Mouse (Mus musculus) forebrain, embryonic 11.5 days (tissue): ENCODE results near the gene 2010003K11Rik. TPM values are rescaled to one million over a fixed set of nuclear protein-coding genes. Genes with fewer than 3 reads are reported as not detected.
A peak's percentile ranks its signal among the peaks of the same experiment; 100 is the strongest.

Experiments used
- ATAC-seq: fragments of 200-750 bp; cut with Nextera tagmentation; replicated peaks from 2 replicates; pipeline ENCODE4 v1.8.0; 2017; ENCODE audit warnings: moderate TSS enrichment; ENCODE audit not compliant: low FRiP score
- DNase-seq: peaks from one replicate; pipeline ENCODE4 v3.0.0-alpha.2; 2017; ENCODE audit warnings: low spot score
- H3K27ac ChIP-seq: fragments of 300-500 bp; sonication (generic); 2 replicates; pipeline ENCODE4 v1.5.1; 2014; ENCODE audit warnings: low read depth, low read length
- H3K27me3 ChIP-seq: fragments of 300-500 bp; sonication (generic); 2 replicates; pipeline ENCODE4 v1.6.1; 2014; ENCODE audit warnings: mild to moderate bottlenecking, low read length, mixed read lengths; ENCODE audit not compliant: control insufficient read depth, insufficient read depth
- H3K36me3 ChIP-seq: fragments of 300-500 bp; sonication (generic); 2 replicates; pipeline ENCODE4 v1.6.1; 2014; ENCODE audit warnings: mild to moderate bottlenecking, low read length, moderate library complexity, mixed read lengths; ENCODE audit not compliant: control insufficient read depth, insufficient read depth
- H3K4me1 ChIP-seq: fragments of 300-500 bp; sonication (generic); replicated peaks from 2 replicates; pipeline ENCODE4 v1.6.1; 2014; ENCODE audit warnings: low read length, mixed read lengths; ENCODE audit not compliant: control insufficient read depth, insufficient read depth
- H3K4me2 ChIP-seq: fragments of 300-500 bp; sonication (generic); 2 replicates; pipeline ENCODE4 v1.6.1; 2014; ENCODE audit warnings: low read depth, mild to moderate bottlenecking, low read length, moderate library complexity, mixed read lengths; ENCODE audit not compliant: severe bottlenecking
- H3K4me3 ChIP-seq: fragments of 300-500 bp; sonication (generic); 2 replicates; pipeline ENCODE4 v1.5.1; 2014; ENCODE audit warnings: low read depth, low read length
- H3K9ac ChIP-seq: fragments of 300-500 bp; sonication (generic); 2 replicates; pipeline ENCODE4 v1.6.1; 2014; ENCODE audit warnings: low read length
- H3K9me3 ChIP-seq: fragments of 300-500 bp; sonication (generic); 2 replicates; pipeline ENCODE4 v1.6.1; 2016; ENCODE audit warnings: low read length, mixed read lengths; ENCODE audit not compliant: control insufficient read depth
- WGBS: fragments of 180-500 bp; shearing (Covaris S2); extraction: QIAGEN DNeasy Blood & Tissue Kit; methylation state at CpG from one replicate; pipeline ENCODE4 v1.1.7; 2014; 5-methylcytosine and 5-hydroxymethylcytosine counted together
- polyA plus RNA-seq: library from polyadenylated mRNA; unstranded; fragments of >200 nt; fragmentation: Nextera tagmentation; extraction: Ambion mirVana; gene quantifications from 2 replicates; pipeline ENCODE4 v1.2.1, GENCODE M21; 2014

2010003K11Rik gene
- polyA plus RNA-seq, 1 experiment from 2014 or later: not detected

GRCm38 (mm10) chr19:4507746-4508145, 9.4 kb upstream of the 2010003K11Rik start:
- WGBS: 67% methylated on average over 3 of the region's 3 CpGs
- no peak overlapping the region for H3K27ac ChIP-seq
- DNase-seq: no peak

GRCm38 (mm10) chr19:4504830-4505229, 6.4 kb upstream of the 2010003K11Rik start:
- Histone ChIP-seq H3K27me3 (no peaks in the 10 kb centered on the region), H3K4me1 (no peaks in the 10 kb centered on the region), H3K4me3 (no peak overlapping the region), H3K4me2 (no peak overlapping the region), H3K9ac (no peak overlapping the region), H3K27ac (no peak overlapping the region), H3K9me3 (no peaks in the 10 kb centered on the region), H3K36me3 (no peaks in the 10 kb centered on the region)
- no peak for ATAC-seq
- WGBS: 92% methylated on average over 1 of the region's 1 CpGs
- DNase-seq: peak; percentile 23

More at GRCm38 (mm10) chr19:4507746-4508145, 9.4 kb upstream of the 2010003K11Rik start:
- Histone ChIP-seq H3K4me2 (no peak overlapping the region), H3K27me3 (no peaks in the 10 kb centered on the region), H3K9me3 (no peaks in the 10 kb centered on the region), H3K9ac (no peak overlapping the region), H3K36me3 (no peaks in the 10 kb centered on the region), H3K4me3 (no peak overlapping the region), H3K4me1 (0 out of 2 replicates have a peak, but pooled peaks cover 4% of the 10 kb centered on the region)
- ATAC-seq: no peak

GRCm38 (mm10) chr19:4502701-4503100, 4.3 kb upstream of the 2010003K11Rik start:
- ATAC-seq (no peak), DNase-seq (peak; percentile 14)
- no peak overlapping the region for H3K4me3 ChIP-seq
- no peak overlapping the region for H3K4me2 ChIP-seq
- H3K27me3 ChIP-seq: no peaks in the 10 kb centered on the region
- H3K27ac ChIP-seq: no peak overlapping the region
- H3K4me1 ChIP-seq: 0 out of 2 replicates have a peak, but pooled peaks cover under 1% of the 10 kb centered on the region
- H3K9me3 ChIP-seq: no peaks in the 10 kb centered on the region
- H3K9ac ChIP-seq: no peak overlapping the region
- H3K36me3 ChIP-seq: no peaks in the 10 kb centered on the region
- 82% methylated on average over 2 of the region's 2 CpGs for WGBS

GRCm38 (mm10) chr19:4497263-4497973, 965 bp downstream of the 2010003K11Rik start:
- H3K27me3 ChIP-seq: no peaks in the 10 kb centered on the region
- H3K36me3 ChIP-seq: no peaks in the 10 kb centered on the region
- no peak overlapping the region for H3K4me3 ChIP-seq
- H3K4me2 ChIP-seq: no peak overlapping the region
- H3K9ac ChIP-seq: no peak overlapping the region
- DNase-seq: peak; percentile 88
- no peak overlapping the region for H3K27ac ChIP-seq
- ATAC-seq: no peak; the same call in 1 of the 2 replicates
- WGBS: 3% methylated on average over 4 of the region's 4 CpGs
- H3K4me1 ChIP-seq: 0 out of 2 replicates have a peak, but pooled peaks cover 2% of the 10 kb centered on the region
- H3K9me3 ChIP-seq: no peaks in the 10 kb centered on the region

- Histone ChIP-seq H3K9me3 (no peaks in the 10 kb centered on the region), H3K9ac (no peak overlapping the region), H3K4me3 (no peak overlapping the region), H3K4me2 (no peak overlapping the region), H3K36me3 (no peaks in the 10 kb centered on the region), H3K27me3 (no peaks in the 10 kb centered on the region), H3K27ac (no peak overlapping the region), H3K4me1 (0 out of 2 replicates have a peak, but pooled peaks cover 2% of the 10 kb centered on the region)
- WGBS: 78% methylated on average over 3 of the region's 3 CpGs
- ATAC-seq (no peak), DNase-seq (no peak)
These were observed 1.7 kb downstream of the 2010003K11Rik start for GRCm38 (mm10) chr19:4496535-4497262.

- Histone ChIP-seq H3K27ac (no peak overlapping the region), H3K4me1 (0 out of 2 replicates have a peak, but pooled peaks cover 2% of the 10 kb centered on the region), H3K4me3 (no peak overlapping the region), H3K9me3 (no peaks in the 10 kb centered on the region), H3K4me2 (no peak overlapping the region), H3K9ac (no peak overlapping the region), H3K36me3 (no peaks in the 10 kb centered on the region), H3K27me3 (no peaks in the 10 kb centered on the region)
- WGBS: 83% methylated on average over 5 of the region's 5 CpGs
- ATAC-seq (no peak), DNase-seq (no peak)
These were observed 2.6 kb downstream of the 2010003K11Rik start for GRCm38 (mm10) chr19:4495814-4496213.

- Histone ChIP-seq H3K36me3 (no peaks in the 10 kb centered on the region), H3K9me3 (no peaks in the 10 kb centered on the region), H3K27ac (no peak overlapping the region), H3K4me3 (no peak overlapping the region), H3K9ac (no peak overlapping the region), H3K4me1 (0 out of 2 replicates have a peak, but pooled peaks cover 2% of the 10 kb centered on the region), H3K4me2 (no peak overlapping the region), H3K27me3 (no peaks in the 10 kb centered on the region)
- 73% methylated on average over 7 of the region's 7 CpGs for WGBS
- no peak for DNase-seq
- no peak for ATAC-seq
These were observed 3.7 kb downstream of the 2010003K11Rik start for GRCm38 (mm10) chr19:4494707-4495106.

- no peaks in the 10 kb centered on the region for H3K9me3 ChIP-seq
- H3K36me3 ChIP-seq: no peaks in the 10 kb centered on the region
- H3K27ac ChIP-seq: no peak overlapping the region
- 0 out of 2 replicates have a peak, but pooled peaks cover 2% of the 10 kb centered on the region for H3K4me1 ChIP-seq
- ATAC-seq (no peak), DNase-seq (no peak)
- H3K4me3 ChIP-seq: no peak overlapping the region
- no peak overlapping the region for H3K4me2 ChIP-seq
- 59% methylated on average over 9 of the region's 9 CpGs for WGBS
- H3K9ac ChIP-seq: no peak overlapping the region
- H3K27me3 ChIP-seq: no peaks in the 10 kb centered on the region
These were observed 5.7 kb downstream of the 2010003K11Rik start for GRCm38 (mm10) chr19:4492526-4493296.
